In genomic region chr5:121221328-121221850, GRCm38 (mm10) we compare ENCODE assay signal across 8 mouse cellular contexts. TPM values are rescaled to one million over a fixed set of nuclear protein-coding genes. Genes with fewer than 3 reads are reported as not detected.
DNase-seq lines count a peak whose midpoint lies in the region; ATAC-seq and TF ChIP-seq lines count a peak whose summit lies in the region.

No protein-coding gene starts in this region.

- DNase-seq in thymus, adult 2 months, result no peak
- DNase-seq in thymus, postnatal 0 days (ENCODE audit: low spot score), result no peak
- DNase-seq in limb, embryonic 14.5 days (ENCODE audit: low spot score), result peak; percentile 6
- no peak for DNase-seq in stomach, postnatal 0 days (ENCODE audit: low spot score)
- no peak for DNase-seq in gastrocnemius, adult 18-20 months (ENCODE audit: low spot score)

- H3K9me3 ChIP-seq in erythroblast, embryonic 14.5 days (ENCODE audit: control insufficient read depth, low read length), result no peaks in the 10 kb centered on the region
- no peaks in the 10 kb centered on the region for H3K9me3 ChIP-seq in limb, embryonic 14.5 days (ENCODE audit: control insufficient read depth, low read length)
- H3K9me3 ChIP-seq in stomach, postnatal 0 days (ENCODE audit: control insufficient read depth, low read length), result no peaks in the 10 kb centered on the region

- peak overlapping the region; percentile 82 for H3K9ac ChIP-seq in limb, embryonic 14.5 days (ENCODE audit: low read depth, low read length, severe bottlenecking)
- H3K9ac ChIP-seq in stomach, postnatal 0 days (ENCODE audit: low read length), result no peak overlapping the region; the same call in 1 of the 2 replicates

- H3K4me3 ChIP-seq in erythroblast, embryonic 14.5 days (replicated peaks), result peak overlapping the region; percentile 95
- H3K4me3 ChIP-seq in thymus, adult 2 months (ENCODE audit: control insufficient read depth, insufficient read depth, low read length), result peak overlapping the region; percentile 92
- H3K4me3 ChIP-seq in limb, embryonic 14.5 days (replicated peaks; ENCODE audit: low read length), result peak overlapping the region; percentile 96
- H3K4me3 ChIP-seq in stomach, postnatal 0 days (ENCODE audit: low read depth, low read length), result peak overlapping the region; percentile 91

- peaks cover 66% of the 10 kb centered on the region for H3K4me1 ChIP-seq in erythroblast, embryonic 14.5 days (ENCODE audit: control insufficient read depth)
- peaks cover 10% of the 10 kb centered on the region for H3K4me1 ChIP-seq in thymus, adult 2 months (replicated peaks; ENCODE audit: control insufficient read depth, insufficient read depth, low read length)
- peaks cover 7% of the 10 kb centered on the region for H3K4me1 ChIP-seq in limb, embryonic 14.5 days (ENCODE audit: control insufficient read depth, insufficient read depth, low read length)
- peaks cover 3% of the 10 kb centered on the region for H3K4me1 ChIP-seq in stomach, postnatal 0 days (replicated peaks; ENCODE audit: control insufficient read depth, insufficient read depth)

- WGBS in thymus, adult 2 months, result 41% methylated on average over 23 of the region's 23 CpGs
- 15% methylated on average over 21 of the region's 23 CpGs for WGBS in limb, embryonic 14.5 days
- WGBS in stomach, postnatal 0 days, result 16% methylated on average over 23 of the region's 23 CpGs

- peak overlapping the region; percentile 67 for H3K4me2 ChIP-seq in limb, embryonic 14.5 days (replicated peaks; ENCODE audit: low read depth, low read length, severe bottlenecking)
- peak overlapping the region; percentile 58 for H3K4me2 ChIP-seq in stomach, postnatal 0 days (replicated peaks; ENCODE audit: low read depth)

- TF ChIP-seq EP300 in stomach, postnatal 0 days (optimal IDR thresholded peaks at IDR 0.05), result no peak

- no peaks in the 10 kb centered on the region for H3K27me3 ChIP-seq in erythroblast, embryonic 14.5 days (ENCODE audit: control insufficient read depth)
- H3K27me3 ChIP-seq in thymus, adult 2 months (ENCODE audit: control insufficient read depth, insufficient read depth, low read length), result no peaks in the 10 kb centered on the region
- no peaks in the 10 kb centered on the region for H3K27me3 ChIP-seq in limb, embryonic 14.5 days (ENCODE audit: control insufficient read depth, insufficient read depth, low read length)
- no peaks in the 10 kb centered on the region for H3K27me3 ChIP-seq in stomach, postnatal 0 days (ENCODE audit: control insufficient read depth, insufficient read depth, low read length)

- no peak overlapping the region for H3K27ac ChIP-seq in thymus, adult 2 months (ENCODE audit: control insufficient read depth, insufficient read depth, low read length)
- no peak overlapping the region for H3K27ac ChIP-seq in limb, embryonic 14.5 days (replicated peaks; ENCODE audit: low read depth, low read length)
- no peak overlapping the region for H3K27ac ChIP-seq in stomach, postnatal 0 days (replicated peaks)

- TF ChIP-seq CTCF in thymus, adult 2 months (IDR thresholded peaks at IDR 0.05; ENCODE audit: borderline replicate concordance, control insufficient read depth, extremely low read depth, insufficient read depth, low read length, poor library complexity), result no peak
- no peak for TF ChIP-seq CTCF in stomach, postnatal 0 days (IDR thresholded peaks at IDR 0.05; ENCODE audit: low read depth)

- no peak for TF ChIP-seq POLR2A in thymus, adult 2 months (IDR thresholded peaks at IDR 0.05; ENCODE audit: control insufficient read depth, extremely low read depth, insufficient read depth, low read length, poor library complexity)
- no peak for TF ChIP-seq POLR2A in limb, embryonic 14.5 days (IDR thresholded peaks at IDR 0.05; ENCODE audit: borderline replicate concordance, extremely low read depth, insufficient read depth, insufficient read length)

- peaks cover 53% of the 10 kb centered on the region for H3K36me3 ChIP-seq in erythroblast, embryonic 14.5 days (ENCODE audit: control insufficient read depth)
- no peaks in the 10 kb centered on the region for H3K36me3 ChIP-seq in thymus, adult 2 months (ENCODE audit: control insufficient read depth, insufficient read depth, low read length)
- no peaks in the 10 kb centered on the region for H3K36me3 ChIP-seq in limb, embryonic 14.5 days (ENCODE audit: control insufficient read depth, insufficient read depth, low read length)
- no peaks in the 10 kb centered on the region for H3K36me3 ChIP-seq in stomach, postnatal 0 days (ENCODE audit: control insufficient read depth, insufficient read depth, low read length)

- ATAC-seq in erythroblast, adult 5-6 weeks (replicated peaks; ENCODE audit: low FRiP score, poor library complexity, severe bottlenecking), result no peak
- ATAC-seq in limb, embryonic 14.5 days (ENCODE audit: low FRiP score, low read depth), result no peak
- no peak for ATAC-seq in stomach, postnatal 0 days (ENCODE audit: low FRiP score, low TSS enrichment)
- ATAC-seq in megakaryocyte progenitor cell, adult 5-6 weeks (replicated peaks; ENCODE audit: poor library complexity), result no peak

RNA-seq across cellular contexts. Expression of gene Hectd4, which starts 1.4 kb away (rescaled TPM):
- 10.6 and 12.1 TPM in 2 replicates for polyA plus RNA-seq in erythroblast, embryonic 14.5 days (2012)
- 338 and 374 TPM in 2 replicates for total RNA-seq in erythroblast, adult 5-6 weeks (2015; ENCODE audit: low replicate concordance)
- 587 and 871 TPM in 2 replicates for total RNA-seq in erythroblast, adult 5-6 weeks (2017; ENCODE audit: low replicate concordance)
- 61.5 and 67.5 TPM in 2 replicates for polyA plus RNA-seq in thymus, adult 2 months (2012; rRNA removed)
- polyA plus RNA-seq in thymus, postnatal 0 days (2015; fragmentation: Nextera tagmentation; extraction: Ambion mirVana), result 4.3 and 4.9 TPM in 2 replicates
- 15.2 and 21.5 TPM in 2 replicates for polyA plus RNA-seq in limb, embryonic 14.5 days (2012; rRNA removed)
- polyA plus RNA-seq in limb, embryonic 14.5 days (2014; fragmentation: Nextera tagmentation; extraction: Ambion mirVana), result 7.0 and 8.9 TPM in 2 replicates
- 1.7 TPM in 2 replicates for polyA plus RNA-seq in stomach, postnatal 0 days (2015; fragmentation: Nextera tagmentation; extraction: Ambion mirVana)
- total RNA-seq in gastrocnemius, adult 18-20 months (2021), result 10 to 100 TPM; 11.3 to 11.8 TPM
- total RNA-seq in megakaryocyte progenitor cell, adult 5-6 weeks (2015), result 16.2 and 22.8 TPM in 2 replicates
- 6.5 and 9.2 TPM in 2 replicates for total RNA-seq in megakaryocyte progenitor cell, adult 5-6 weeks (2017)

RNA-seq across cellular contexts. Expression of gene Rpl6, which starts 17.1 kb away (rescaled TPM):
- polyA plus RNA-seq in erythroblast, embryonic 14.5 days (2012), result 24.9 and 56.7 TPM in 2 replicates
- 559 and 902 TPM in 2 replicates for total RNA-seq in erythroblast, adult 5-6 weeks (2015; ENCODE audit: low replicate concordance)
- total RNA-seq in erythroblast, adult 5-6 weeks (2017; ENCODE audit: low replicate concordance), result 408 and 598 TPM in 2 replicates
- 391 and 394 TPM in 2 replicates for polyA plus RNA-seq in thymus, adult 2 months (2012; rRNA removed)
- polyA plus RNA-seq in thymus, postnatal 0 days (2015; fragmentation: Nextera tagmentation; extraction: Ambion mirVana), result 745 and 751 TPM in 2 replicates
- polyA plus RNA-seq in limb, embryonic 14.5 days (2012; rRNA removed), result 786 and 1,086 TPM in 2 replicates
- polyA plus RNA-seq in limb, embryonic 14.5 days (2014; fragmentation: Nextera tagmentation; extraction: Ambion mirVana), result 696 and 712 TPM in 2 replicates
- 453 and 464 TPM in 2 replicates for polyA plus RNA-seq in stomach, postnatal 0 days (2015; fragmentation: Nextera tagmentation; extraction: Ambion mirVana)
- total RNA-seq in gastrocnemius, adult 18-20 months (2021), result 100 to 1,000 TPM; 465 to 471 TPM
- total RNA-seq in megakaryocyte progenitor cell, adult 5-6 weeks (2015), result 2,970 and 3,030 TPM in 2 replicates
- 1,387 and 1,567 TPM in 2 replicates for total RNA-seq in megakaryocyte progenitor cell, adult 5-6 weeks (2017)

RNA-seq across cellular contexts. Expression of gene Ptpn11, which starts 30.2 kb away (rescaled TPM):
- 1.5 and 2.0 TPM in 2 replicates for polyA plus RNA-seq in erythroblast, embryonic 14.5 days (2012)
- total RNA-seq in erythroblast, adult 5-6 weeks (2015; ENCODE audit: low replicate concordance), result 8.3 and 8.6 TPM in 2 replicates
- 23.6 and 26.5 TPM in 2 replicates for total RNA-seq in erythroblast, adult 5-6 weeks (2017; ENCODE audit: low replicate concordance)
- polyA plus RNA-seq in thymus, adult 2 months (2012; rRNA removed), result 30.0 and 33.1 TPM in 2 replicates
- polyA plus RNA-seq in thymus, postnatal 0 days (2015; fragmentation: Nextera tagmentation; extraction: Ambion mirVana), result 16.0 and 18.9 TPM in 2 replicates
- 44.1 and 44.6 TPM in 2 replicates for polyA plus RNA-seq in limb, embryonic 14.5 days (2012; rRNA removed)
- 27.1 and 29.6 TPM in 2 replicates for polyA plus RNA-seq in limb, embryonic 14.5 days (2014; fragmentation: Nextera tagmentation; extraction: Ambion mirVana)
- 11.8 and 15.0 TPM in 2 replicates for polyA plus RNA-seq in stomach, postnatal 0 days (2015; fragmentation: Nextera tagmentation; extraction: Ambion mirVana)
- total RNA-seq in gastrocnemius, adult 18-20 months (2021), result 10 to 100 TPM; 58.2 to 78.2 TPM
- 20.8 TPM in 2 replicates for total RNA-seq in megakaryocyte progenitor cell, adult 5-6 weeks (2015)
- 41.5 and 48.1 TPM in 2 replicates for total RNA-seq in megakaryocyte progenitor cell, adult 5-6 weeks (2017)
